Mouse (Mus musculus) c-Kit-negative CD71-positive TER-119-positive erythroid progenitor cells, embryonic 14.5 days (primary cell): ENCODE results near the gene Tmem108.

Experiments used
- DNase-seq: peaks from one replicate; pipeline ENCODE4 v3.0.0-alpha.2; 2013; ENCODE audit warnings: low read depth, low spot score

Tmem108 gene

DNA sequence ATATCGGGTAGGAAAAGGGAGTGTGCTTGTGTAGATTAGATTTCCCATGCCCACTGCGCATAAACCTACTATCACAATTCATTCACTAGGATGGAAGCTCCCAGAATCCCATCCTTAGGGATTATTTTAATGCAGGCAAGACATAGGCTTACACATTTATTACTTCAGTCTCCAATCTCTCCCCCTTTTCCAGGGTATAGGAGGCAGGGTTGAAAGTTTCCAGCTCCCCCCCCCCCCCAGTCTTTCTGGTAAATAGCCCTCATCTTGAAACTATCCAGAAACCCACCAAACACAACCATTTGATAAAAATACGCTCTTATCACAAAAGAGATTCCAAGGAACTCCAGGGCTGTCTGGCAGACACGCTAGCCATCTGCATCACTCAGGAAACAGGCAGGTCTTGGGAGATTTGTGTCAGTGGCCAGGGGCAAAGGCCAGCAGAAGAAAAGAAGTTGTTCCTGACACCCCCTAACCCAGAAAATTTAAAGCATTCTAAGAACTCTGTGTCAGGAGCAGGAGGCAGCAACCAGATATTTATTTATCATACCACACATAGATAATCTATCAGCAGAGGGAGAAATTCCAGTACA, 79.8 kb downstream of the Tmem108 start:
- DNase-seq, result no peak

DNA sequence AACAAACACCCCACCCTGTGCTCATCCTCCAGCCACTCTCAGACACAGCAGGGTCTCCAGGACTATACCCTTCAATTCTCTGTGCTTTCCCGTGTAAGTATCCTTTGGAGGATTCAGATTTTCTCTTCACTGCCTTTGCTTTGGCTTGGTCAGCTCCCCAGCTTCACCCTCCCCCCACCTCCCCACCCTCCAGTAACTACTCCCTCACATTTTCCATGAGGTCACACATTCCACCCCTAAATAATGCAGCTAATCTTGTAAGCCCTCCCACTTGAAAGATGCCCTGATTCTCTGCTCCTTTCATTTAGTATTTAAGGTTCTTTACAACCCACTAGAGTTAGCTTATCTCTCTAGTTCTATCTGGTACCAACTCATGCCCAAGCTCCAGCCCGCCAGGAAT, 82.4 kb downstream of the Tmem108 start:
- DNase-seq, result no peak

DNA sequence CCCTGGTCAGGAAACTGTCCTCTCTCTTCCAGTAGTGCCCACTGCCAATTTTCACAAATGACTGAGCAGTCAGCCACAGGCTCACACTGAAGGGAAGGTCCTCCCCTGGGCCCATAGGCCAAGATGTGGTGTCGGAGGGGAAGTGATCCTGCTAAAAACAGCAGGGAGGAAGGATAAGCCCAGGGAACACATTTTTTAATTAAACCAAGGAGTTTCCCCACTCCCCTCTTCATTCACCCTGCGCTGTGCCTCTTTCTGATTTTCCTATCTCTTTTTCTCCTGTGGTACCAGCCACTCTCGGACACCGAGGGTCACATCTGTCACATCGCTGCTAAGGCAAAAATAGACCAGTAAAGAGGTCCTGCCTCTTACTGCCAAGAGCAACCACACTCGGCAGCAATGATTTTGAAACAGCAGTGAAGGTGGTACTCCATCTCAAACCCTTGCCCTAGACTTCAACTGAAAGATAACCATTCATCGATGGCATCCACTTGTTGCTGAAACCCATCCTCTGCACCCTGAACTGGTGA, 83.0 kb downstream of the Tmem108 start:
- DNase-seq, result no peak

DNA sequence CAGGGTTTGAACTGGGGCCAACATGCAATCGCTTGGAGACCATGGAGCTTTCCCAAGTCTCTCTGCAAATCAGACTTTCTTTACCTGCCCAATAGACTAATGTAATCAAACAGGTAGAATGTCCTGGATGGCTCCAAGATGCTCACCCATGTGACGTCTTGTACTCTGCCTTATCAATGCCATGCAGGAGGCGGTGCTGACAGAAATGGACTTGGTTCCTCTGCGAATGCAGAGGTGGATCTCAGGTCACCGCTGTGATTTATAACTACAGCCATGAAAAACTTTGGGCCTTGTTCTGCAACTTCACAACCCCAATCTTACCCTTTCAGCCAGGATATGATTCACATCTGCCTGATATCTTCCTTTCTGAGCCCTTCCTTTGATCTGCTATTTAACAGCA, 83.8 kb downstream of the Tmem108 start:
- DNase-seq, result no peak

DNA sequence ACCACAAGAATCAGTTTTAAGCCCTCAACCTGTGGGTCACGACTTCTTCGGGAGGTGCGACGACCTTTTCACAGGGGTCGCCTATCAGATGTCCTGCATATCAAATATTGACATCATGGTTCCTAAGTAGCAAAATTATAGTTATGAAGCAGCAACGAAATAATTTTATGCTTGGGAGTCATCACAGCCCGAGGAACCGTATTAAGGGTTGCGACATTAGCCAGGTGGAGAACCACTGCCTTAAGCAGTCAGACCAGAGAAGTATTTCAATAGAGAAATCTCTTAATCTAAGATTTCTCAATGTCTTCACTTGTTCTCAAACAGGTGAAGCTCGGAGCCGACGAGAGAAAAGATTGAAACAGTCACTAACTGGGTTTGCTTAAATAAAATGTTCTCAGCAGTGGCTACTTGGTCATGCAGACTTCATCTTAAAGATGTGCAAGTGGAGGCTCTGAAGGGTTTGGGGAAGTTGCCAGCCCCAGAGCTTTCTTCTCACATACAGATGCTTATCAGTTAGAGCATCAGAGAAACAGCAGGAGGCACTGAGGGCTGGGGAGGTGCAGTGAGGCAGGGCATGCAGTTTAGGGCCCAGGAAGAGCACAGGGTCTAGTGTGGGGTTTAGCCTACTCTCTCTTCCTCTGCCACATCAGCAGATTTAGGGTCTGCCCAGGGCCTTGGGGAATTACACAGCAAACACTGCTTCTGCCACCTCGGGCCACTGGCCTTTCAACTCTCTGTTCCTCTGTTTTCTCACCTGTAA, 85.7 kb downstream of the Tmem108 start:
- no peak for DNase-seq

DNA sequence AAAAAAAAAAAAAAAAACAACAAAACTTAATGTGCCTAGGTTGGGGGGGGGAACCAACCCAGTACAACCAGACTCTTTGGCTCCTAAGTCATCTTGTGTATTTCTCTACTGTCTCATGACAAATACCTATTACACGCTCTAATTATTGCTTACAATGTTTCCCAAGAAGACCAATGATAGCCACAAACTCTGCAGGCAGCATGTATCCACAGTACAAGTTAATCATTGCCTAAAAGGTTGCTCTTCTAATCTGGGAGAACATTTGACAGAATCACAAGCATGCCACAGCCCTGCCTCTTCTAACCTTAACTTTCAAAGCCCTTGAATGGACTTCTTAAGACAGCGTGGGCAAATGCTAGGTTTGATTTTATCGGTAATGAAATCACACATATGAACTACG, 88.8 kb downstream of the Tmem108 start:
- no peak for DNase-seq

DNA sequence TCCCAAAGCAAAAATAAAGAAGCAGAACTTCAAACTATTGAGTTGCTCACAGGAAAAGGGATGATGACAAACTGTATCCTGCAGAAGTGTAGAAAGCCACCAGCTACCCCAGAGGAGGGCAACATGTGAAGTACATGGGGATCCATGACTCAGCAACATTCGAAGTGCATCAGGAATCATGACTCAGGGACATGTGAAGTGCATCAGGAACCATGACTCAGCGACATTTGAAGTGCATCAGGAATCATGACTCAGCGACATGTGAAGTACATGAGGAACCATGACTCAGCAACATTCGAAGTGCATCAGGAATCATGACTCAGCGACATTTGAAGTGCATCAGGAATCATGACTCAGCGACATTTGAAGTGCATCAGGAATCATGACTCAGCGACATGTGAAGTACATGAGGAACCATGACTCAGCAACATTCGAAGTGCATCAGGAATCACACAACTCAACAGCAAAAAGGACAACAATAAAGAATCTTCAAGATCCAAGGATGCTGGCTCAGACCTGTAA, 91.0 kb downstream of the Tmem108 start:
- peak; percentile 9 for DNase-seq

DNA sequence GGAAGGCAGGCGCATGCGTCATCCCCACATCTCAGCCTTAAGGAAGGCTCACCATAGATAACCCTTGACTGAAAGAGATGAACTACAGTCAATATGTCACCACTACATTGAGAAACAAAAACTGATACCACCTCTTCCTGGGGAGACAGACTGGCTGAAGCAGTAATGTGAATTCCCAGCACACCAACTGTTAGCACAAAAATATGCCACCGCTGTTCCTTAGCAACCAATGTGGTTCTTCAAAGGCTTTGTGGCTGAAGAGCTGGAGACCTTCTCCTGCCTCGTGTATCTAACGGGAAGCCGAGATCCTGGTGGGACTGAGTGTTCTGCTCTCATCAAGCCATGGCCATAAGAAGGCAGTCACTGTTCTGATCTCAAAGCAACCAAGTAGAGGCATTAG, 92.8 kb downstream of the Tmem108 start:
- DNase-seq, result no peak

DNA sequence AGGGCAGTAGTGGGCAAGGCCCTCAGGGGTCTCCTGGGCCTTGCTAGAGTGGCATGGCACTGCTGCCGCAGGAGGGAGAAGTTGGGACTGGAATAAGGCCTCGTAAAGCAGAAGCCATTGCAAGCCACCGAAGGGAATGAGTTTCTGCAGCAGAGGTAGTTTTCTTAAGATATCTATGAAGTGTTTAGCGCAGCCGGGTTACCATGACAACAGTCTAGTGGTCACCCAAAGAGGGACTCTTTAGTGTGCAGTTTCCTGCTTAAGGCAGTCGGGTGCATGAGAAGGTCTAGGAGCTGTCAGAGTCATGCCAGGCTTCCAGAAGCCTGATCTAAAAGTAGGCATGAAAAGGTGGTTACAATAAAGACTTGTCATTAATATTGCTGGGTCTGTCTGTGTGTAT, 95.8 kb downstream of the Tmem108 start:
- DNase-seq, result no peak

DNA sequence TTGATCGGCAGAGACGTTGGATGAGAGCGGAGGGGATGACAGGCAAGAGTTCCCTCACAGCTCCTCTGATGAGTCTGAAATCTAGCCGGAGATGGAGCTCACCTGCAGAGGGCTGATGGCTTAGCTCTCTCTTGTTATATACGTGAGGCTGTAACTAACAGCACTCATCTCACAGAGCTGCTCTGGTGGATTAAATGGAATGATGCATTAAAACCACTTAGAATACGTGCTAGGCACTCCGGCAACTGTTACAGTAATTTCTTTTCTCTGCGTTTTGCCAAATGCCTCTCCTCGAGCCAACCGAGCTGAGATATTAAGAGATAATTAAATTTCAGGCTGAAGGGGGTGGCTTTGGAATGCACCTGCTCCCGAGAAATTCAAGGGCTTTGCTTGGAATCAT, 97.5 kb downstream of the Tmem108 start:
- no peak for DNase-seq

DNA sequence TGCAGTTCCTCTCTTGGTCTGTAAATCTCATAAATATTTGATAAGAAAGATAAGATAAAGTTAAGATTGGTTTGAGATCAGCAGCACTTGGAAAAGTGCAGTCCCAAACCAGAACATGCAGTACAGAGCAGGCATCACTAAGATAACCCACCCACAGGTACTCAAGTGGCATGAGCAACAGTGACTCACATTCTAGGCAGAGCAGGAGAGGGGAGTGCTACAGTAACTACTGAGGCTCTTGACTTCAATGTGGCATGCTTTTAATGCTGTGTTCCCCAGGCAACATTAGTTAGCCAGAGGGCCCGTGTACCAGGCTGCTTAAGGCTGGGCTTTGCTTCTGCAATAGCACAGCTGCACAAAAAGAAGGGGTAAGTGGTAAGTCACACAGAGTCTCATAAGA, 99.8 kb downstream of the Tmem108 start:
- DNase-seq, result no peak

DNA sequence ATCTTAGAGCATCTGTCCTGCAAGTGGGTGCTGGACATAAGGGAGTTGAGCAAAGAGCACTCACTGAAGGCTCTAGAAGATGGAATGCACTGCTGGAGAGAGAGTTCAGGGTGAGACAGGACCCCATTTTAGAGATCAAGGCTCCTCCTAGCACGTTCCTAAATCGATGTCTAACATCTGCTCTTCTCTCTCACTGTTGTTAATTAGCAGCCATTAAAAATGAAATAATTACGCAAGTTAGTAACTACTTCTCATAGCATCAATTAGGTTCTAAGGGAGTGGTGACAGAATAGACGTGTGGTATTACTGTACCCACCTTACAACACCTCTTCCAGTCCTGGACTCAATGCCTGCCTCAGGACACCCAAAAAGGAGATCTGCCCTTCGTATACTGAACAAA, 103.7 kb downstream of the Tmem108 start:
- no peak for DNase-seq

DNA sequence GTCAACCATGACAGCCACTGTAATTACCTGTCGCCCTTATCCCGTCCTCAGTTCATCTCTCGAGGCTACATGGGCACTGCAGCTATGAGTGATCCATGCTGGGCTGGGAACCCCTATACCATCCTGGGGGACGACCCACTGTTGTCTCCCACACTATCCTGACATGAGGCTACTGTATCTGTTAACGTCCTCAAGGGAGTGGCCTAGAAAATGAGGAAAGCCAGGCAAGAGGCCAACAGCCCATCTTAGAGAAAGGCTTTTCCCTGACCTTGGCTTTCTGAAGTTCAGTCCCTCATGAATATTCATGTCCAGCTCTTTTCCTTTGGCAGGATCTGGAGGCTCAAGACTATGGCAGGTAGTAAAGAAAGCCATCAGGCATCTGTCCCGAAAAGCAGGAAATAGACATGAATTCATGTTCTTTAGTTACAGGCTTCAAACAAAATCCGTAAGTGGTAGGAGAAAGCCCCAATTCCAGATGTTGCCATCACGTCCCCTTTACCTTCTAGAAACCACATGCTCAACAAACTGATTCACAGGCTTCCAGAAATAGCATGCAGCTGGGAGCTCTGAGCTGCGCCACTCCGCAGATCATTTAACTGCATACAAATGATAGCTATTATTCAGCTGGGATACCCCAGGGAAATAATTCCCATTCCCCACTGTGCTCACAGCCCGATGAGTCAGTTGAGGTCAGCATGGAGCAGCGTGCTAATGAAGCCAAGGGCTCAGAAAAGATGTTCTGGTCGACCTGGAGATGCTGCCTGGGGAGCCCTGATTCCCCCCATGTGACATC, 104.3 kb downstream of the Tmem108 start:
- DNase-seq, result no peak

DNA sequence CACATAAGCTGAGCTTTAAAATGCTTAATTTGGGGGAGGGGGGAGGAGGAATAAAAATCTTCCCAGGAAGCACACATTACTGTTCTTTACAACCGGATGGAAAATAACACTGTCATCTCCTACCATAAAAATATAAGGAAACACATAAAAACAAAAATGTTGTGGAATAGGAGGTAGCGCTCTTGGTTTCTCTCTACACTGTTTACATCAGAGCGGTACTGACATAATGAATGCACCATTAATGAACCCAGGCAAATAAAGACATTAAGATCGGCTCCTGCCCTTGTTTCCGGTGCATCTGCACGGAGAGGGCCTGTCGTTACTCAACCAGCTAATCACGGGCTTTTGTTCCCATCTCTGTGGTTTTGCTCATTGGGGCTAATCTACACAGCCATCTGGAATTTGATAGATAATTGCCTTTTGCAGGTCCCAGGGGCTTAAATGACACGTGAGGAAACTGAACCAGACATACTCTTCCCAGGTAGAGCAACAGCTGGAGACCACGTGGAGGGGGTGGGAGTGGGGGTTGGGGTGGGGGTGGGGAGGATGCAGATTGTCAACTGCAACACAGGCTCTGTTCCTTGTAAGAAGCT, 107.5 kb downstream of the Tmem108 start:
- no peak for DNase-seq

DNA sequence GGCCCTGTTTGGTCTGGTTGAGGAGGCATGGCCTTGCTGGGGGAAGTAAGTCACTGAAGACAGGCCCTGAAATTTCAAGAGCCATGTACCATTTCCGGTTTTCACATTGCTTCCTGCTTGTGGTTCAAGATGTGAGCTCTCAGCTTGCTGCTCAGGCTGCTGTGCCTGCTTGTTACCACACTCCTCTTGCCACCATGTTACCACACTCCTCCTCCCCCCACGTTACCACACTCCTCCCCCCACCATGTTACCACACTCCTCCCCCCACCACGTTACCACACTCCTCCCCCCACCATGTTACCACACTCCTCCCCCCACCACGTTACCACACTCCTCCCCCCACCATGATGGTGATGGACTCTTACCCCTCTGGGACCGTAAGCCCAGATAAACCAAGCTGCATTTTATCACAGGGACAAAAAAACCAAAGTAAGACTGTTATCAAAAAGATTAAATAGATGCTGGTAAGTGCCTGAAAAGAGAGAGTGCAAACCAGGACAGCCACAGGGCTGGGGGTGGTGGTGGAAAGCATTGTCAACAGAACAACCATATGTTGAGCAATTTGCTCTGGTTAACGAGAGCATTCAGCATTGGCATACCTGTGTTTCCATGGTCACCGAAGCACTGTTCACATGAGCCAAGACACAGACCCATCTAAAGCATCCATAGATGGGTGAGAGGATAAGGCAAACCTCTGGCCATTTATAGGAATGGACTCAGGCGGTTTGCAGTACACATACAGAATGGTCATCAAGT, 109.3 kb downstream of the Tmem108 start:
- DNase-seq, result no peak

DNA sequence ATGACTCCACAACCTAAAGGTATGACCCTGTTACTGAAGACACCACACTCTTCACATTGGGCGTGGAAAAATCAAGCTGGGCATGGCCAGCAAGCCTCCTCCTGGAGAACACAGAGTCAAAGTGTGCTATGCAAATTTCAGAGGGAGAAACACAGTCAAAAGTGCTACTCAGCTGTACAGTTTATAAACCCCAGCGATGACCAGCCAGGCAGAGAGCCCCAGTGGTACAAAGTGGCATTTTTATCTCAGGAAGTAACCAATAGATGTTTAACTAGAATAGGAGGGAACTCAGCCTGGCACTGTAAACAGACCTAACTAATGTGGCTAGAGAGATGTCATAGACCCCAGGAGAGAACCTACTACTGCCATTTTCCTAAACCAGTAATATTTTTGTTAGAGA, 115.0 kb downstream of the Tmem108 start:
- DNase-seq, result no peak

DNA sequence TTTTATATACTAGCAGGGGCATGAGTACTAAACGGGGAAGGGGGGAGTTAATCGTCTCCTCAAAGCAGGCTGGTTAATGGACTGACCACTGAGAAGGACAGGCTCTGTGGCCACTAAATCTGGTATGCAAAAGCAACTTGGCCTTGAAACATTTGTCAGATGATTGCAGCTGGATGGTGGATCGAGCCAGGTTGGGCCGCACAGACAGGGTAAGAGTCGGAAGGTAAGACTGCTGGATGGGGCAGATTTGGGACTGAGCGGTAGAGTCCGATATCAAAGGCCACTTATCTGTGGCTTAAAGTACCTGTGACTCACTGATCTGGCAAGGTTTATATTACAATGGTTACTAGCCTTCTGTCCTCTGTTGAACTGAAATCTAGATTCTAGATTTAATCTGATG, 115.9 kb downstream of the Tmem108 start:
- DNase-seq, result no peak

DNA sequence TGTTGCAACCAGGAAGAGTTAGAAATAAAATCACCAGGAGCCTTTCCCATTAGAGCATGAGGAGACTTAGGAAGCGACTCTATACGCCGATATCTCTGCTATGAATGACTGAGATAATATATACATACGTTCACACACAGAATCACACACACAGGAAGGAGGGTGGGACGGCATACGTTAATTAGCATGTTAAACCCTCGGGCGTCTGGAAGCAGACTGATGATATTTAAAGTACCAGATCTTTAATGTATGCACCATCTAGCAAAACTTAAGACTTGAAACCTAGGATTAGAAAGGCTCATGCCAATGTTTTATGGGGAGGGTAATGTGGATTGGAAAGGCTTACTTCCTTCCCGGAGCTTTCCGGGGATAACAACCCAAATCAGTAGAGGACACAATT, 119.3 kb downstream of the Tmem108 start:
- DNase-seq, result no peak

DNA sequence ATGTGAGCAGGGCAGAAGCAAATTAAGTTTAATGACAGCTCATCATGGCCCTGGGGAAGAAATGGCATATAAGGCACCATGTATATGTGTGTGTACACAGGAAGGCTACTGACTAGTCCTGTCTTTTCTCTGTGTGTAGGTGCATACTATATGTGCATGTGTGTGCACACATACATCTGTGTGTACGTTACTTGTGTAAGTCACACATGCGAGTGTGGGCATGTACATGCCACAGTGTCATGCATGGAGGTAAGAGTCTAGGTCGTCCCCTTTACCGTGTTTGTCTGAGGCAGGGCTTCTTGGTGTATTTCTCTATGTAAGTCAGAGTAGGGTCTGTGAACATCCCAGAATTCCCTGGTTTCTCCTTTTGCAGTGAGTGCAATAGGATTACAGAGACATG, 120.3 kb downstream of the Tmem108 start:
- DNase-seq, result no peak

DNA sequence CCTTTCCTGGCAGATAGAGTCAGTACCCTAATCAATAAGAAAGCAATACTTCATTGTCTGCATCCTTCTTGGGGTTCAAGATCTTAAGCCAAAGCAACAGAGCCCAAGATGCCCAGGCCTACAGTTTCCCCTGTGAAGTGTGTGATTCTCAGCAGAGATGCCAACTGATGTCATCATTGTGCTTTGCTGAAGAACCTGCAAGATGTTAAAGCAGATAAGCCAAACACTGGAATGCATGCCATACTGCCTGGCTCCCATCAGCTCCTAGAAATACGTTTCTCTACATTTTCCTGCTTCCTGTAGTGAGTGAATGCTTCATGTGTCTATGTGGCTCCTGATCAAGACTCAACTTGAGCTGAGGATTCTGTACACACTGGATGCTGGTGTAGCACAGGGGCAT, 122.2 kb downstream of the Tmem108 start:
- DNase-seq, result no peak

DNA sequence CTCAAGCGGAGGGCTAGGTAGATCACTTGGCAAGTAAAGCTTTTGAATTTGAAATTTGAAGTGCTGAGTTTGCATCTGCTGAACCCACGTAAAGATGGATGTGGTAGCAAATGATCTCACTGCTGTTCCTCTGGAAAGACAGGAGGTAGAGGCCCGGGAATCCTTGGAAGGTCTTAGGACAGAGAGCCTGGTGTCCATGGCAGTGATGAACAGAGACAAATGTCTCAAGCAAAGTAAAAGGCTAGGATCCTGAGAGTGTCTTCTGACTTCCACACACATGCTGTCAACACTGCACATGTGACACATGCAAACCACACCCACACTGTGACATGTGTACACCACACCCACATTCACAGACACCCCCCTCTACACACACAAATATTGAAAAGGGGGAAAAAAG, 124.2 kb downstream of the Tmem108 start:
- DNase-seq, result no peak
